Mouse (Mus musculus): ENCODE measurements at regions not wholly inside any gene's neighbourhood (a gene's known extent, or its start where the extent isn't known, plus 50 kb on each side); places are given as distances from the start of the nearest gene placed in this dataset.

DNA sequence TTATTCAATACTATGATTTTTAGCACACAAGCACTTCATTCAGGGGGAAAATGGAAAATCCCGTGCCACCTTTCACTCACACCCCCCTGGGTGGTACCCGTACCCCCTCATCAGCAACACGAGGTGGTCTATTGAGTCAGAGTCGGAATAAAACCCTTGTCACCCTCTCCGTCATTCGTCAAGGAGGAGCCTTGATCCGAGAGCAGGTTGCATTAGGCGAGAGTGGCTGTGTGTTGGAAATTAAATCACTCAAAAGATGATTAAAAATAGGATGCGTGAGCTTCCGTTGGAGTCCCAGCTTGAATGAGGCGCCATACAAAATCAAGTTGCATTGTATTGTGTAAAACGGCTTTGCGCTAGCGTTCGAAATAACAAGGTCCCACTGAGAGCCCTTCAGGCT, 236.5 kb upstream of the 3110018I06Rik start:
- no peak for DNase-seq (ENCODE audit: low spot score)

DNA sequence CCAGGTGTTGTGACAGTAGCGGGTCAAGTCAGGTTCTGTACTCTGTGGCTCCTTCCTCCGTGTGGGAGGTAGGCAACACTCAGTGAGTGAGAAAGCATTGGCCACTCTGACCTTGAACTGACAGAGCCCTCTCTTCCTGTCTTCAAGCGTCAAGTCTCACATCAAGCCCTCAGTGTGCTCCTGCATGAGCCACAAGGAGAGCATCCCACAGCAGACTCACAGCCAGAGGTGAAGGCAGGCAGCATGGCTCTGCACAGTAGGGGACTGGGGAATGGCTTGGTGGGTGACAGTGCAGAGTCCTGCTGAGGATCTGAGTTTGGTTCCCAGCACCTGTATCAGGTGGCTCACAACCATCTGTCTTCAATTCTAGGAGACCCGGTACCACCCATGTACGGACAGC, 226.4 kb upstream of the 3110018I06Rik start:
- DNase-seq (ENCODE audit: low spot score): no peak

DNA sequence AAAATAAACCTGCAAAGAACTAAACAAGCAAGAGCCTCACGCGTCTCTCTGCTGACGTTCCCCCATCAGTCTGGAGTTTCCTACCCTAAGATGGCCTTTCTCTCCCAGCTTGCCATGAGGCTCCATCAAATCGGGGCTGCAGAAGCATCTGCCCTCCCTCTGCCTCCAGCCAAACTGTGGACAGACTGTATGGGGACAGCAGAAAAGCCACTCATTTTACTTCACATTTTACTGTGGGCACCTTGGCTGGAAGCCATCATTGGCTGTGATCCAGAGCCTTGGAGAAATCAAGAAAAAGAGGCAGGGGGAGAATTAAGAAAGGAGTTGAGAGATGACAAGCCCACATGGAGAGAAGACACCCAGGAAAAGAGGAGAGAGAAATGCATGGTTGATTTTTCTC, 225.9 kb upstream of the 3110018I06Rik start:
- no peak for DNase-seq (ENCODE audit: low spot score)

DNA sequence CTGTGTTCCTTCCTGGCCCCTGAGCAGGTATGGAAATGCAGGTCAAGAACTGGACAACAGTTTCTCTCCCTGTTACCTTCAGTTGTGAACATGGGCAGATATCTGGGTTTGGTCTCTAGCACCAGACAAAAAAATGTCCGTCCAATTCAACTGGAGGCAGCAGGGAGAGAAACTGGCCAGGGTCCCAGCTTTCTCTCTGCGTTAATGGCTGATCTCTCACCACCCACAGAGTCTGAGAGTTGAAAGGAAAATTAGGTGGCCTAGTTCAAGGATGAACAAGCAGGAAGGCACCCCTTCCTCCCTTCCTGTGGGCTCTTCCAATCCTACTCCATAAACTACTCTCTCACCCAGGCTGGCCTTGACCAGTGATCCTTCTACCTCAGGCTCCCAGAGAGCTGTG, 221.7 kb upstream of the 3110018I06Rik start:
- DNase-seq (ENCODE audit: low spot score): no peak

- DNase-seq (ENCODE audit: low spot score): no peak
These were observed 202.8 kb upstream of the 3110018I06Rik start for GRCm38 (mm10) chr12:107285622-107286021.

GRCm38 (mm10) chr12:107291377-107291776, 197.1 kb upstream of the 3110018I06Rik start:
- no peak for DNase-seq (ENCODE audit: low spot score)

DNA sequence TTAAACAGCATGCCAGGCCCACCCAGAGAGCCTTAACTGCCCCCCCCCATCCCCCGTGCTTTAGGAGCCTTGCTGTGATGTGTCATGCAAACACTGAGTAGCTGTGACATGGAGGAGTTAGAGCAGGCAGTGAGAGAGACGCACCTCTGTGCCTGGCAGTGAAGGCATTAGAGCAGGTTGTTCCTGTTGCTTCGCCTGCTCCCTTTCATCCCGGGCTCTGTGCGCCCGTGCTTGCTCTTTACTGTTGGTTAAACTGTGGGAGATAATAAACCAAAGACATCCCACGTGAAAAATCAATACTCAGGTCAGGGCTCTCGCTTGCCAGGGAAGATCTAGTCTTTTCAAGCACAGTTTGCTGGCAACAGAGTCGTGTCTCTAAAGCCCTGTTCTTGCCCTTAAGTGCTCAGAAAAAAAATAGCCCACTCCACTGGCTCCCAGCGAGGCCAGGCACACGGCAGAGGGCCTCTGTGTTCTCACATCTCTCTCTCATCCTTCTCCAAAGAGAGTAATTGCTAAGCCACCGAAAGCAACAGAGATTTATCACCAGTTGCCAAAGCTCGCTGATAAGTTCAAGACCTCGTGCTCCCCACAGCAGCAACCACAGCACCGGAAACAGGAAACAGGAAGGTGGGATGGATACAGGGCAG, 181.2 kb upstream of the 3110018I06Rik start:
- DNase-seq (ENCODE audit: low spot score): no peak

DNA sequence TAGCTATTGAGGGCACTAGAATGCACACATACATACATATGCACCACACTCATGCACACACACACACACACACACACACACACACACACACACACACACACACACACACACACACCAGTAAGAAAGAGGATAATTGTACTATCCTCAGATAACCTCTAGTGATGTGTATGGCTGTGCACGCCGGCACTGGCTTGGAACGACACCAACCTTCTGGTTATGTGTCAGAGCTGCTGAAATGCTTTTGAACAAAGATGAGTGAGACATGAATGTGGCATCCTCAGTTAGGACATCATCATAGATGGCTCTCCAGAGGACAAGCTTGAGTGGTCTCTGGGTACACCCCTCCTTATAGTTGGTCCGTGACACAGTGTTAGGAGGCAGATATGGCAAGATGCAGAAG, 173.0 kb upstream of the 3110018I06Rik start:
- DNase-seq (ENCODE audit: low spot score): no peak

DNA sequence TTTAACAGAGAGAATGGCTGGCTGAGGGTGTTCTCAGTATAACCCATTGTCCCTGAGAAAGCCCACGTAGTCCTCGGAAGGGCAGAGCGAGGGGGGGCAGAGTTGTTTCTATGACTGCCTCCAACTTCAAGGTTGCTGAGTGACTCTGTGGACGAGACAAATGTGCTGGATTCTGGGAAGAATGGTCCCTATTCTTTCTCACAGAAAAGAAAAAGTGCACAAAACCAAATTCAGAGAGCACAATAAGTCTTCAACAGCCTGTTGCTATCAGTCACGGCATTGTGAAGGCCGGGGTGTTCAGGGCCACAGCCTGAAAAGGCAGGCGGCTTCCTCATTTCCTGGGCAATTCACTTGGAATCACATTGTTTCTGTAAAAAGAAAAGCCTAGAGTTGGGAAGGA, 165.6 kb upstream of the 3110018I06Rik start:
- no peak for DNase-seq (ENCODE audit: low spot score)

GRCm38 (mm10) chr12:107326101-107326500, 162.3 kb upstream of the 3110018I06Rik start:
- DNase-seq (ENCODE audit: low spot score): no peak

- DNase-seq (ENCODE audit: low spot score): no peak
These were observed 161.2 kb upstream of the 3110018I06Rik start for GRCm38 (mm10) chr12:107327107-107327770.

- DNase-seq (ENCODE audit: low spot score): no peak
These were observed 159.4 kb upstream of the 3110018I06Rik start for GRCm38 (mm10) chr12:107328986-107329385.

DNA sequence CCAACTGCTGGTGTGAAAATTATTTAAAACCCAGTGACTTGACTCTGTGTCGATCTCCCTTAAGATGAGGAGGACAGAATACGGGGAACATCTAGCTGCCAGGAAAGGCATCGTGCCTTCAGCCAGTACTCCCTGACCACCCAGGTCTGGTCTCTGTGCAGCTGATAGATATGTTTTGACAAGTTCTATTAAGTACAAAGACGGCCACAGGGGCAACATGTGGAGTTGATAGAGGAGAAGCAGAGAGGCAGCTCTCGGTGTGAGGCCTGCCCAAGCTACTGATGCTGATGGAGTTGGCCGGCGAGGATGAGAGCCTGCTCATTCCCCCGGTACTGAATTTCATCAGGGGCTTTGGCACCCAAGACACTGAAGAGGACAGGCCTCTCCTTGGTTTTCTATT, 154.1 kb upstream of the 3110018I06Rik start:
- DNase-seq (ENCODE audit: low spot score): no peak

DNA sequence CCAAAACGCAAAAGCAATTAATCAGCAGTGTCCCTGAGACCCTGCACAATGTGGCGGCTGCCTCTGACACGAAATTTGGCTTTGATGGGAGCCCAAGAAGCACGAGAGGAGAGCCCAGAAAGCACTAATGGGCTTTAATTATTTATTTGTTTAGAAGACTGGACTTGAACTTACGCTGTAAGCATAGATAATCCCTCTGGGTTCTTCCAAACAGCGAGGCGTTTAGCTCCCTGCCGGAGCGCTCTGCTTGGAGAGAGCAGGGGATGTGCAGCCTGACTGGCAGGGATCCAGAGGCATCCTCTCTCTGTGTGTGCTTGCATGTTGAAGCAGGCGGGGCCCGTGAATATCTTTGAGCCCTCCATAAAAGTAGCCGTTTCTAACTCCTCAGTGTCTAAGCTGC, 153.3 kb upstream of the 3110018I06Rik start:
- no peak for DNase-seq (ENCODE audit: low spot score)

DNA sequence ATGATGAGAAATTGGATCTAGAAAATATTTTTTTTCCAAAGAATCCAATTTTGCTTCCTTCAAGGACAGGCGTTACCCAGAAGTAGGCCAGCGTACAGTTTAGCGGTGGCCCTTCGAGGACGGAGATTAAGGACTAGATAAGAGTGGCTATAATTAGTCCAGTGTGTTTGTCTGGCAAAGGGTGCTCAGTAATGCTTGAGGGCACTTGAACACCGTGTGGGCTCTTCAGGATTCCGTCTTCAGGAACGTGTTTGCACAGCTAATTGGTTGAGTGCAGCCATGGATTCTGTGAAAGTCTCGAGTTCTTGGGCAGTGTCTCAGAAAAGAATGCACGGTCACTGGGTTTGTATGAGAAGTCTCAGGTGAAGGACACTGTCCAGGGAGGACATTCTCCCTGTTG, 149.7 kb upstream of the 3110018I06Rik start:
- DNase-seq (ENCODE audit: low spot score): no peak

DNA sequence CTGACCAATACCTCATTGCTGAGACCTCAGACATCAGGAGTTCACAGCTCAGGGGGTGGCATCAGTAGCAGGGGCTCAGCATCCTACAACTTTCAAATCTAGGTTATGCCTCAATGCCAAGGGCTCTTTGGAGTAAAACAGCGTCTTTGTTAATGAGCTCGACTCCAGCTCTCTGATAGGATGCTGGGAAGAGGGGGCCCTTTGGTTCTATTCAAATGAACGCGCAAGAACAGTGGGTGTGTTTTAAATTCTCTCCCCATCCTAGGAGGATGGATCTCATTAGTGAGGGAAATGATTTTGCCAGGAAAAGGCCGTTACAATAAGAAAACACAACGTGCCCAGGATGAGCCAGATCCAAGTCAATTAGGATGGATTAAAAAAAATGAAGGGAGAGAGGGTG, 132.2 kb upstream of the 3110018I06Rik start:
- DNase-seq (ENCODE audit: low spot score): no peak

- no peak for DNase-seq (ENCODE audit: low spot score)
These were observed 131.5 kb upstream of the 3110018I06Rik start for GRCm38 (mm10) chr12:107356974-107357373.

GRCm38 (mm10) chr12:107360511-107360910, 127.9 kb upstream of the 3110018I06Rik start:
- DNase-seq (ENCODE audit: low spot score): no peak

- DNase-seq (ENCODE audit: low spot score): no peak
These were observed 126.8 kb upstream of the 3110018I06Rik start for GRCm38 (mm10) chr12:107361606-107362005.

DNA sequence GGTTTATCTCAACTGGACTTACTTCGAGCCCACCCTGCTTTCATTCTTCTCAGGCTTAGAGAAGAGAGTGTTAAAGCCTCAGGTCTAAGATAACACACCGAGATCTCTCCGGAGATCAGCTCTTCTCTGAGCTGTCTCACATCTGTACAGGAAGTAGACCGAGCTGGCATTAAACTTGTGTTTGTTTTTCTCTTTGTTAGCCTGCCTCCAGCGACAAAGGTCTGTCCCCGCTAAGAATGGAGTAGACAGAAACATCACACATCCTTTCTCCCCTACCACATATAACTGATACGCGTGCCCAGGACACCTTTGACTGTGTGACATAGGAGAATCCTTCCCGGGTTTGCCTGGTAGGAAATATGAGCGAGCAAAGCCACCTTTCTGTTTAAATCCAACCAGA, 126.3 kb upstream of the 3110018I06Rik start:
- DNase-seq (ENCODE audit: low spot score): no peak

GRCm38 (mm10) chr12:107372254-107372653, 116.2 kb upstream of the 3110018I06Rik start:
- no peak for DNase-seq (ENCODE audit: low spot score)

GRCm38 (mm10) chr12:107392050-107392795, 96.2 kb upstream of the 3110018I06Rik start:
- DNase-seq (ENCODE audit: low spot score): no peak

DNA sequence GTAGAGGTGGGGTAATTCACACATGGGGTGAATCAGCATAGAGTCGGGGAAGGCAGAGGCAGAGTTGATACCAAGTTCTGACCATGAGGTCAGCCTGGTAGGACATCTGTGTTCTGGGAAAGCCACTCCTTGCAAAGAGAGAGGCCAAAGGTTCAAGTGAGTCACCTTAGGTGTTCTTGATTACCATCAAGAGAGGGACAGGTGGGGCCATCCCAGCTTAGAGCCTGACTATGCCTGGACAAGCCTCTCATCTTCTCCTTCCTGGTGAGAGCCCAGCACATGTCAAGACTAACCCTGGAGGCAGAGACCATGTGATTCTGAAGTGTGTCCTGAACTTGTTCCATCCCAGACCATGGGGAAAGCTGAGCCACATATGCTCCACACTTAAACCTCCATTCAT, 94.0 kb upstream of the 3110018I06Rik start:
- DNase-seq (ENCODE audit: low spot score): no peak

All from c-Kit-positive CD71-positive TER-119-positive erythroid progenitor cells, embryonic 14.5 days (primary cell).